Mouse (Mus musculus) stomach, embryonic 16.5 days (tissue): ENCODE results near the gene Cntn4. TPM values are rescaled to one million over a fixed set of nuclear protein-coding genes. Genes with fewer than 3 reads are reported as not detected.
"Not testable (repeated sequence)": the region's sequence is repeated elsewhere in the genome, so short reads cannot be mapped to it uniquely, and the experiment has no call there.

Experiments used
- ATAC-seq: fragments of 200-750 bp; cut with Nextera tagmentation; 2 replicates; pipeline ENCODE4 v1.8.0; 2017; ENCODE audit warnings: moderate number of reproducible peaks, moderate TSS enrichment; ENCODE audit not compliant: insufficient read depth, low FRiP score
- H3K27ac ChIP-seq: fragments of 300-500 bp; sonication (generic); 2 replicates; pipeline ENCODE4 v1.5.1; 2014; ENCODE audit warnings: low read length
- H3K27me3 ChIP-seq: fragments of 300-500 bp; sonication (generic); 2 replicates; pipeline ENCODE4 v1.6.1; 2014; ENCODE audit warnings: low read length, control low read depth, mixed read lengths; ENCODE audit not compliant: control insufficient read depth, insufficient read depth
- H3K36me3 ChIP-seq: fragments of 300-500 bp; sonication (generic); 2 replicates; pipeline ENCODE4 v1.6.1; 2014; ENCODE audit warnings: low read length; ENCODE audit not compliant: control insufficient read depth, insufficient read depth
- H3K4me1 ChIP-seq: fragments of 300-500 bp; sonication (generic); 2 replicates; pipeline ENCODE4 v1.6.1; 2014; ENCODE audit warnings: low read length, control low read depth, mixed read lengths; ENCODE audit not compliant: control insufficient read depth, insufficient read depth
- H3K4me2 ChIP-seq: fragments of 300-500 bp; sonication (generic); 2 replicates; pipeline ENCODE4 v1.6.1; 2014; ENCODE audit warnings: low read depth, low read length, mixed read lengths
- H3K4me3 ChIP-seq: fragments of 300-500 bp; sonication (generic); replicated peaks from 2 replicates; pipeline ENCODE4 v1.5.1; 2014; ENCODE audit warnings: mild to moderate bottlenecking, low read length
- H3K9ac ChIP-seq: fragments of 300-500 bp; sonication (generic); 2 replicates; pipeline ENCODE4 v1.6.1; 2014; ENCODE audit warnings: low read length
- H3K9me3 ChIP-seq: fragments of 300-500 bp; sonication (generic); replicated peaks from 2 replicates; pipeline ENCODE4 v1.6.1; 2016; ENCODE audit warnings: low read length, control low read depth; ENCODE audit not compliant: control insufficient read depth
- WGBS: fragments of 180-500 bp; shearing (Covaris S2); extraction: QIAGEN DNeasy Blood & Tissue Kit; methylation state at CpG from one replicate; pipeline ENCODE4 v1.1.7; 2014; 5-methylcytosine and 5-hydroxymethylcytosine counted together
- polyA plus RNA-seq: library from polyadenylated mRNA; unstranded; fragments of >200 nt; fragmentation: Nextera tagmentation; extraction: Ambion mirVana; gene quantifications from 2 replicates; pipeline ENCODE4 v1.2.1, GENCODE M21; 2015

The Cntn4 gene
- polyA plus RNA-seq, 1 experiment from 2014 or later: 3.8 TPM

DNA sequence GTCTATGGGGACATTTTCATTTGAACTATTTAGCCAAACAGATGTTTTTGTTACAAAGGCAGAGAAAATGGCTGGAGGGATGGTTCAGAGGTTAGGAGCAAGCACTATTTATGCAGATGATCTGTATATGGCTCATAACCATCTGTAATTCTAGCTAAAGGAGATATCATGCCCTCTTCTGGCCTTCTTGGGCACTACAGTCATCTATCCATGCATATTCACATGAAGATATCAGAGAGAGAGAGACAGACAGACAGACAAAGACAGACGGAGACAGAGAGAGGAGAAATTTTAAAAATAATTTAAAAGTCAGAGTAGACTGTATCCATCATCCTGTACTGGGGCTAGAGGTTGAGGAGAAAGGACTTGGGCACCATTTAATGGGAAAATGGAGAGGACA lies 652.2 kb downstream of the Cntn4 start:
- H3K27me3 ChIP-seq: no peaks in the 10 kb centered on the region
- H3K9ac ChIP-seq: no peak overlapping the region
- H3K4me1 ChIP-seq: no peaks in the 10 kb centered on the region
- no peak for ATAC-seq
- no peaks in the 10 kb centered on the region for H3K9me3 ChIP-seq
- H3K4me2 ChIP-seq: no peak overlapping the region
- no peak overlapping the region for H3K4me3 ChIP-seq
- 71% methylated on average over 1 of the region's 1 CpGs for WGBS
- no peak overlapping the region for H3K27ac ChIP-seq
- H3K36me3 ChIP-seq: no peaks in the 10 kb centered on the region

DNA sequence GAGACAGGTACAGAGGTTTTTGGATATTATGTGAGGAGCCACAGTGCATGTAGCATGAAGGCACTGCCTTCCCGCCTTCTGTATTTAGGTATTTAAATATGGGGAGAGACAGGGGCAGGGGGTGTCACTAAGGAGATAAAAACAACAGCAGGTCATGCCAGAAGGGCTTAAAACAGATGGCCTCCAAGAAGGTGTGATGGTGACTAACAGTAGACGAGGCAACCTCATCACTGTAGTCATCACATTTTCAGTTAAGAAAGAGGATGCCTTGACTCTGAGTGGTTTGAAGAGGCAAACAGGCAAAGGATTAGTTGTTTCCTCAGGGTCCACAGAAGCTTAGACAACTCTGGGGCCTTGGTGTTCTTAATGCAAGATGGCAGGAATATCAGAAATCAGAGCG lies 655.0 kb downstream of the Cntn4 start:
- no peak for ATAC-seq
- WGBS: 90% methylated on average over 3 of the region's 3 CpGs

DNA sequence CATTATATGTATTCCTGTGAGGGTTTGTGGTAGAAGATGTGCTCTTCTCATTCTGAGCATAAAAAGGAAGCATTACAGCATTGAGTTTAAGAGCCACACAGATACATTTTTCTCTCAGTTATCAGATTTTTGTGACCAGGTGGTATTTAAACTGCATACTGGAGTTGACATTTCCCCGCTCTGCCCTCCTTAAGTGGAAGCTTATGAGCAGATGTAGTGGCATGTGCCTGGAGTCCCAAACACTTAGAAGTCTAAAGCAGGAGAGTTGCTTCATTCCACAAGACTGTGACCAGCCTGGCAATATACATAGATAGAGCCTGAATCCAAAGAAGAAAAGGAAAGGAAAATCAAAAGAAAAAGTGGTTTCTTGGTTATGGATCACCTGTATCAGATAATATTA lies 655.5 kb downstream of the Cntn4 start:
- WGBS: 84% methylated on average over 1 of the region's 1 CpGs
- no peak overlapping the region for H3K4me3 ChIP-seq
- no peaks in the 10 kb centered on the region for H3K36me3 ChIP-seq
- H3K9me3 ChIP-seq: no peaks in the 10 kb centered on the region
- no peak overlapping the region for H3K4me2 ChIP-seq
- no peak for ATAC-seq
- H3K9ac ChIP-seq: no peak overlapping the region
- no peaks in the 10 kb centered on the region for H3K27me3 ChIP-seq
- H3K4me1 ChIP-seq: no peaks in the 10 kb centered on the region
- no peak overlapping the region for H3K27ac ChIP-seq

More for the DNA sequence above, 655.0 kb downstream of the Cntn4 start:
- H3K4me1 ChIP-seq: no peaks in the 10 kb centered on the region
- H3K9ac ChIP-seq: no peak overlapping the region
- H3K9me3 ChIP-seq: no peaks in the 10 kb centered on the region
- no peak overlapping the region for H3K4me2 ChIP-seq
- no peaks in the 10 kb centered on the region for H3K27me3 ChIP-seq
- H3K4me3 ChIP-seq: no peak overlapping the region
- no peak overlapping the region for H3K27ac ChIP-seq
- no peaks in the 10 kb centered on the region for H3K36me3 ChIP-seq

GRCm38 (mm10) chr6:106335066-106335465 lies 657.6 kb downstream of the Cntn4 start:
- no peak for ATAC-seq
- 56% methylated on average over 1 of the region's 1 CpGs for WGBS
- no peaks in the 10 kb centered on the region for H3K9me3 ChIP-seq
- no peak overlapping the region for H3K4me2 ChIP-seq
- no peak overlapping the region for H3K9ac ChIP-seq
- no peaks in the 10 kb centered on the region for H3K4me1 ChIP-seq
- no peak overlapping the region for H3K4me3 ChIP-seq
- H3K36me3 ChIP-seq: no peaks in the 10 kb centered on the region
- no peak overlapping the region for H3K27ac ChIP-seq
- H3K27me3 ChIP-seq: no peaks in the 10 kb centered on the region

DNA sequence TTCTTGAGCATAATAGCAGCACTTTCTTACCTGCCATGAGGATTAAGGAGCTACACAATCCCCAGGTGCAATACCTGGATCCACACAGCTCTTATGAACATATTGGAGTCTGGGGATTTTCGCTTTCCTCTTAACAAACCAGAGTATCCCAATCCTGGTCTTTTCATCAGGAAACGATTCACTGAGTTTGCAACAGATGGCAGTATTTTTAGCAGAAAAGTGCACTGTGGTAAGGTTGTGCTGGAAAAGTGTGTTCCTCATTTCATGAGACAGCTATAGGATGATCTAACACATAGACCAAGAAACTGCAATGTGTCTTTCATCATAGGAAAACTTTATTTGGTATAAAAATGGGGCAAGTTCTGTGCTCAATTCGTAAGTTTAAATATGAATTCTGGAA lies 659.3 kb downstream of the Cntn4 start:
- 79% methylated on average over 3 of the region's 3 CpGs for WGBS
- Histone ChIP-seq H3K4me3 (no peak overlapping the region), H3K27me3 (no peaks in the 10 kb centered on the region), H3K9ac (no peak overlapping the region), H3K27ac (no peak overlapping the region), H3K9me3 (no peaks in the 10 kb centered on the region), H3K4me1 (no peaks in the 10 kb centered on the region), H3K4me2 (no peak overlapping the region), H3K36me3 (no peaks in the 10 kb centered on the region)
- no peak for ATAC-seq

- ATAC-seq: no peak
- no peak overlapping the region for H3K9ac ChIP-seq
- H3K27me3 ChIP-seq: no peaks in the 10 kb centered on the region
- H3K27ac ChIP-seq: no peak overlapping the region
- H3K9me3 ChIP-seq: no peaks in the 10 kb centered on the region
- H3K4me2 ChIP-seq: no peak overlapping the region
- H3K4me3 ChIP-seq: no peak overlapping the region
- no peaks in the 10 kb centered on the region for H3K36me3 ChIP-seq
- no peaks in the 10 kb centered on the region for H3K4me1 ChIP-seq
Observed at GRCm38 (mm10) chr6:106337829-106338228, 660.4 kb downstream of the Cntn4 start.

- Histone ChIP-seq H3K4me1 (no peaks in the 10 kb centered on the region), H3K27ac (no peak overlapping the region), H3K27me3 (no peaks in the 10 kb centered on the region), H3K9me3 (no peaks in the 10 kb centered on the region), H3K4me3 (no peak overlapping the region), H3K9ac (no peak overlapping the region), H3K4me2 (no peak overlapping the region), H3K36me3 (no peaks in the 10 kb centered on the region)
- no peak for ATAC-seq
Observed at GRCm38 (mm10) chr6:106341114-106341513, 663.7 kb downstream of the Cntn4 start.

DNA sequence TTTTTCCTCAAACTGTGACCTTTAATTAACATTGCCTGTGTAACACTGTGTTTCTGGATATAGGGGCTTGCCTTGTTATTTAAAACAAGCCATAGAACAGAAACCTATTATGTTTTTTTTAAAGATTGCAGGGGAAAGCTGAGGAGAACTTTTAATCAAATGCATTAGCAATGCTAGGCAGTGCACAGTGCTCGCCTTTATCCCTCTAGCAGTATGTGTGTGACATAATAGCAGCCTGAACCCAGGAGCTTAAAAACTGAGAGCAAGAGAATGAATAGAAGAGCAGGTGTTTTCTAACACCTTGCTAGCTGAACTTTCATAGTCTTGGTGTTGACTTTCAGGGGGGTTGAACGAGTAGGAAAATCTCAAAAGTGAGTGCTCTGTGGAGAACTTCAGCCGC lies 672.6 kb downstream of the Cntn4 start:
- no peaks in the 10 kb centered on the region for H3K9me3 ChIP-seq
- no peaks in the 10 kb centered on the region for H3K4me1 ChIP-seq
- H3K36me3 ChIP-seq: no peaks in the 10 kb centered on the region
- ATAC-seq: no peak
- H3K27ac ChIP-seq: no peak overlapping the region
- no peak overlapping the region for H3K9ac ChIP-seq
- no peaks in the 10 kb centered on the region for H3K27me3 ChIP-seq
- WGBS: 44% methylated on average over 3 of the region's 3 CpGs
- no peak overlapping the region for H3K4me2 ChIP-seq
- no peak overlapping the region for H3K4me3 ChIP-seq

DNA sequence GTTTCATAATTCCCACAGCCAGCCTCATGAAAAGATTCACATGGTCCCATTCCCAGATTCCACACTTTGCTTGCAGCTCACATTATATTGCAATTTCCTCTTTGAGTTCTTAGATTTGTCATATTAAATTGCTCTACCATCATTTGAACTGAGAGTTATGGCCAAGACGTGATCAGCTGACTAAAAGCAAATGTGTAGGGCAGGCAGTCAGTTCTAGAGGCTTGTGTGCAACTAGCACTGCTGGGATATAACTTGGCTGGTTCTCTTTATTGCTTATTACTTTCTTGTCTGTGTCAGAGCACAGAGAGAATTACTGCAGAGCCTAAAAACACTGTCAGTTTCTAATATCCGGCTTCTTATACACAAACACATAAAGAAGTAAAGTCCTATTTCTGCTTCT lies 673.9 kb downstream of the Cntn4 start:
- Histone ChIP-seq H3K36me3 (no peaks in the 10 kb centered on the region), H3K4me2 (no peak overlapping the region), H3K4me1 (no peaks in the 10 kb centered on the region), H3K9me3 (no peaks in the 10 kb centered on the region), H3K27ac (no peak overlapping the region), H3K27me3 (no peaks in the 10 kb centered on the region), H3K9ac (no peak overlapping the region), H3K4me3 (no peak overlapping the region)
- ATAC-seq: no peak
- 71% methylated on average over 2 of the region's 2 CpGs for WGBS

- 85% methylated on average over 2 of the region's 2 CpGs for WGBS
- not testable (repeated sequence) for H3K9ac ChIP-seq, H3K27ac ChIP-seq, H3K4me1 ChIP-seq, H3K27me3 ChIP-seq, H3K36me3 ChIP-seq, H3K9me3 ChIP-seq, ATAC-seq, H3K4me3 ChIP-seq, H3K4me2 ChIP-seq
Observed at GRCm38 (mm10) chr6:106358801-106359200, 681.3 kb downstream of the Cntn4 start.
